Mouse (Mus musculus): ENCODE data around the gene Olfr1120. TPM values are rescaled to one million over a fixed set of nuclear protein-coding genes. Genes with fewer than 3 reads are reported as not detected.
"Not testable (repeated sequence)": the region's sequence is repeated elsewhere in the genome, so short reads cannot be mapped to it uniquely, and the experiment has no call there.

Olfr1120 gene
- polyA plus RNA-seq (2012; rRNA removed) (not detected in 2 replicates), polyA plus RNA-seq (2014; fragmentation: Nextera tagmentation; extraction: Ambion mirVana) (not detected in 2 replicates)

DNA sequence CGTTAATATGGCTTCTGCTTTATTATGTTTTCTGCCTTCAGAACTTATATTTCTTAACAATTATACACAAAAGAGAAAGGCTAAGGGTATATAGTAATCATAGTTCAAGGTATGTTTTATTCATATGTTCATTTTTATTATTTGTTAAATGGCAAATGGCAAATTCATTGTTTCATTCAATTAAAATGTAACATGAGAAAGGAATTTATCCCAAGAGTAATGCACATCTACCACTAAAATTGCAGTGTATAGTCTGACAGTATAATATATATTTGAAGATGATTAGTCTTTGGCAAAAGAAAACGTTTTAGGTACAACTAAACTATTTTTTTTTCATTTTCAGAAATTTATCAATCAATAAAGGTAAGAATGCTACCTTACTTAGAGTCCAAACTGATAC, at the start of gene Olfr1120:
Gene Olfr1120 (plus strand): TSS at position 301 of the 400 bp plus-strand sequence.
- no peaks in the 10 kb centered on the region for H3K27me3 ChIP-seq (ENCODE audit: control insufficient read depth, insufficient read depth, low read length)
- H3K27ac ChIP-seq (replicated peaks; ENCODE audit: low read depth, low read length): no peak within 1 kb of the TSS
- 59% methylated on average over 2 of the region's 2 CpGs for WGBS
- no peak for TF ChIP-seq POLR2A (IDR thresholded peaks at IDR 0.05; ENCODE audit: borderline replicate concordance, extremely low read depth, insufficient read depth, insufficient read length)
- H3K9ac ChIP-seq (ENCODE audit: low read depth, low read length, severe bottlenecking): no peak within 1 kb of the TSS
- DNase-seq (ENCODE audit: low spot score) (no peak), ATAC-seq (ENCODE audit: low FRiP score, low read depth) (no peak)
- H3K36me3 ChIP-seq (ENCODE audit: control insufficient read depth, insufficient read depth, low read length): no peaks in the 10 kb centered on the region
- no peak within 1 kb of the TSS for H3K4me2 ChIP-seq (replicated peaks; ENCODE audit: low read depth, low read length, severe bottlenecking)
- H3K9me3 ChIP-seq (ENCODE audit: control insufficient read depth, low read length): no peaks in the 10 kb centered on the region
- H3K4me3 ChIP-seq (replicated peaks; ENCODE audit: low read length): no peak within 1 kb of the TSS
- no peaks in the 10 kb centered on the region for H3K4me1 ChIP-seq (ENCODE audit: control insufficient read depth, insufficient read depth, low read length)

DNA sequence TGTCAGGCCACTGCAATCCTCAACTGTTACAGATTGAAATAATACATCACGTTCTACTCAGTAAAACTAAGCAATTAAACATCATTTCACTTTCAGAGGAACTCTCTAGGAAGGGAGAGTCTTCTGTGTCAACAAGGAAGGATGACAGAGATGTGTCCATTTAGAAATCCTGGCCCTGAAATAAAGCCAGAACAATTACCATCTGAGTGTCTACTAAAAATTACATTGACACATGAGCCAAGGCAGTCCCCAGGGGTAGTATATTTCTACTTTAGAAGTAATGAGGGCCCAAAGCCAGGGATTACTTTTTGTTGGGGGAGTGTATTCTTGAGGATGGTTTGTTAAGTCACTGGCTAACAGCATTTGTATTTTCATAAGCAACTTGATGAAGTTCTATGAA, 47.3 kb upstream of the Olfr1120 start, which contains the start of gene Olfr1118:
Gene Olfr1118 (plus strand): TSS at position 301 of the 400 bp plus-strand sequence.
- Histone ChIP-seq H3K4me1 (ENCODE audit: control insufficient read depth, insufficient read depth, low read length) (no peaks in the 10 kb centered on the region), H3K27me3 (ENCODE audit: control insufficient read depth, insufficient read depth, low read length) (no peaks in the 10 kb centered on the region), H3K4me3 (replicated peaks; ENCODE audit: low read length) (no peak within 1 kb of the TSS), H3K4me2 (replicated peaks; ENCODE audit: low read depth, low read length, severe bottlenecking) (no peak within 1 kb of the TSS), H3K27ac (replicated peaks; ENCODE audit: low read depth, low read length) (no peak within 1 kb of the TSS), H3K9ac (ENCODE audit: low read depth, low read length, severe bottlenecking) (no peak within 1 kb of the TSS), H3K9me3 (ENCODE audit: control insufficient read depth, low read length) (no peaks in the 10 kb centered on the region), H3K36me3 (ENCODE audit: control insufficient read depth, insufficient read depth, low read length) (no peaks in the 10 kb centered on the region)
- TF ChIP-seq POLR2A (IDR thresholded peaks at IDR 0.05; ENCODE audit: borderline replicate concordance, extremely low read depth, insufficient read depth, insufficient read length): no peak
- DNase-seq (ENCODE audit: low spot score): no peak
- ATAC-seq (ENCODE audit: low FRiP score, low read depth): no peak
- WGBS: 74% methylated on average over 1 of the region's 1 CpGs

DNA sequence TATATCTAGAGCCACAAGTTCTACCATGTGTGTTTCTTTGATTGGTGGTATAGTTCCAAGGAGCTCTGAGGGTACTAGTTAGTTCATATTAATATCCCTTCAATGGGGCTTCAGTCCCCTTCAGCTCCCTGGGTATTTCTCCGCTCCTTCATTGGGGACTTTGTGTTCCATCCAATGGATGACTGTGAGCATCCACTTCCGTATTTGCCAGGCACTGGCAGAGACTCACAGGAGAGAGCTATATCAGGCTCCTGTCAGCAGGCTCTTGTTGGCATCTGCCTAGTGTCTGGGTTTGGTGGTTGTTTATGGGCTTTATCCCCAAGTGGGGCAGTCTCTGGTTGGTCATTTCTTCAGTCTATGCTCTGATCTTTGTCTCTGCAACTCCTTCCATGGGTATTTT, 5.5 kb downstream of the Olfr1120 start:
- ATAC-seq (ENCODE audit: low FRiP score, low read depth); H3K4me3 ChIP-seq (replicated peaks; ENCODE audit: low read length); DNase-seq (ENCODE audit: low spot score); H3K36me3 ChIP-seq (ENCODE audit: control insufficient read depth, insufficient read depth, low read length); H3K9me3 ChIP-seq (ENCODE audit: control insufficient read depth, low read length); H3K9ac ChIP-seq (ENCODE audit: low read depth, low read length, severe bottlenecking); H3K4me1 ChIP-seq (ENCODE audit: control insufficient read depth, insufficient read depth, low read length); H3K4me2 ChIP-seq (replicated peaks; ENCODE audit: low read depth, low read length, severe bottlenecking); H3K27ac ChIP-seq (replicated peaks; ENCODE audit: low read depth, low read length); H3K27me3 ChIP-seq (ENCODE audit: control insufficient read depth, insufficient read depth, low read length): not testable (repeated sequence)
- 93% methylated on average over 2 of the region's 2 CpGs for whole genome bisulfite sequencing

GRCm38 (mm10) chr2:87369595-87369994, 15.0 kb downstream of the Olfr1120 start, which contains the start of gene Olfr1121:
TSS of gene Olfr1121 (plus strand) at chr2:87369895.
- Histone ChIP-seq H3K27me3 (ENCODE audit: control insufficient read depth, insufficient read depth, low read length) (no peaks in the 10 kb centered on the region), H3K4me2 (replicated peaks; ENCODE audit: low read depth, low read length, severe bottlenecking) (no peak within 1 kb of the TSS), H3K9me3 (ENCODE audit: control insufficient read depth, low read length) (no peaks in the 10 kb centered on the region), H3K36me3 (ENCODE audit: control insufficient read depth, insufficient read depth, low read length) (no peaks in the 10 kb centered on the region), H3K27ac (replicated peaks; ENCODE audit: low read depth, low read length) (no peak within 1 kb of the TSS), H3K4me1 (ENCODE audit: control insufficient read depth, insufficient read depth, low read length) (no peaks in the 10 kb centered on the region), H3K4me3 (replicated peaks; ENCODE audit: low read length) (no peak within 1 kb of the TSS), H3K9ac (ENCODE audit: low read depth, low read length, severe bottlenecking) (no peak within 1 kb of the TSS)
- TF ChIP-seq POLR2A (IDR thresholded peaks at IDR 0.05; ENCODE audit: borderline replicate concordance, extremely low read depth, insufficient read depth, insufficient read length): no peak
- 35% methylated on average over 1 of the region's 1 CpGs for WGBS
- no peak for ATAC-seq (ENCODE audit: low FRiP score, low read depth)
- DNase-seq (ENCODE audit: low spot score): no peak

DNA sequence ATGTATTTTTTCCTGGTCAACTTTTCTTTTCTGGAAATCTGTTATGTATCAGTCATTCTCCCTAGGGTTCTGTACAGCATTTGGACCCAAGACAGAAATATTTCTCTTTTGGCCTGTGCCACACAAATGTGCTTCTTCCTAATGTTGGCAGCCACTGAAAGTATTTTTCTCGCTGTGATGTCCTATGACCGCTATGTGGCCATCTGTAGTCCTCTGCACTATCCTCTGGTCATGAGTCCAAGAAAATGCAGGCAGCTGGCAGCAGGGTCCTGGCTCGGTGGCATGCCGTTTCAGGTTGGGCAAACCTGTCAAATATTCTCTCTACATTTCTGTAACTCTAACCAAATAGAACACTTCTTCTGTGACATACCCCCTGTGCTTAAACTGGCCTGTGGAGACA, 17.1 kb downstream of the Olfr1120 start:
- Histone ChIP-seq H3K27me3 (ENCODE audit: control insufficient read depth, insufficient read depth, low read length) (no peaks in the 10 kb centered on the region), H3K9ac (ENCODE audit: low read depth, low read length, severe bottlenecking) (no peak overlapping the region), H3K4me2 (replicated peaks; ENCODE audit: low read depth, low read length, severe bottlenecking) (no peak overlapping the region), H3K27ac (replicated peaks; ENCODE audit: low read depth, low read length) (no peak overlapping the region), H3K9me3 (ENCODE audit: control insufficient read depth, low read length) (no peaks in the 10 kb centered on the region), H3K4me3 (replicated peaks; ENCODE audit: low read length) (no peak overlapping the region), H3K36me3 (ENCODE audit: control insufficient read depth, insufficient read depth, low read length) (no peaks in the 10 kb centered on the region), H3K4me1 (ENCODE audit: control insufficient read depth, insufficient read depth, low read length) (no peaks in the 10 kb centered on the region)
- WGBS: 85% methylated on average over 4 of the region's 4 CpGs
- DNase-seq (ENCODE audit: low spot score) (no peak), ATAC-seq (ENCODE audit: low FRiP score, low read depth) (no peak)
- TF ChIP-seq POLR2A (IDR thresholded peaks at IDR 0.05; ENCODE audit: borderline replicate concordance, extremely low read depth, insufficient read depth, insufficient read length): no peak

- Histone ChIP-seq H3K27me3 (ENCODE audit: control insufficient read depth, insufficient read depth, low read length) (no peaks in the 10 kb centered on the region), H3K9ac (ENCODE audit: low read depth, low read length, severe bottlenecking) (no peak overlapping the region), H3K36me3 (ENCODE audit: control insufficient read depth, insufficient read depth, low read length) (no peaks in the 10 kb centered on the region), H3K27ac (replicated peaks; ENCODE audit: low read depth, low read length) (no peak overlapping the region), H3K4me3 (replicated peaks; ENCODE audit: low read length) (no peak overlapping the region), H3K4me1 (ENCODE audit: control insufficient read depth, insufficient read depth, low read length) (no peaks in the 10 kb centered on the region), H3K4me2 (replicated peaks; ENCODE audit: low read depth, low read length, severe bottlenecking) (no peak overlapping the region), H3K9me3 (ENCODE audit: control insufficient read depth, low read length) (no peaks in the 10 kb centered on the region)
- TF ChIP-seq POLR2A (IDR thresholded peaks at IDR 0.05; ENCODE audit: borderline replicate concordance, extremely low read depth, insufficient read depth, insufficient read length): no peak
- 89% methylated on average over 2 of the region's 2 CpGs for WGBS
- DNase-seq (ENCODE audit: low spot score) (no peak), ATAC-seq (ENCODE audit: low FRiP score, low read depth) (no peak)
These were observed 29.3 kb downstream of the Olfr1120 start for GRCm38 (mm10) chr2:87383935-87384334.

Data from limb, embryonic 14.5 days (tissue).